Mouse (Mus musculus) right cerebral cortex, adult 18-20 months (tissue): ENCODE data around the gene Rnf169.
"Not testable (repeated sequence)": the region's sequence is repeated elsewhere in the genome, so short reads cannot be mapped to it uniquely, and the experiment has no call there.

ENCODE experiments used
- DNase-seq: peaks from one replicate; pipeline ENCODE4 v3.0.0; 2022; ENCODE audit warnings: mixed read lengths

Rnf169 gene

GRCm38 (mm10) chr7:99979081-99979480 lies 1.2 kb downstream of the Rnf169 start:
- DNase-seq: no peak

DNA sequence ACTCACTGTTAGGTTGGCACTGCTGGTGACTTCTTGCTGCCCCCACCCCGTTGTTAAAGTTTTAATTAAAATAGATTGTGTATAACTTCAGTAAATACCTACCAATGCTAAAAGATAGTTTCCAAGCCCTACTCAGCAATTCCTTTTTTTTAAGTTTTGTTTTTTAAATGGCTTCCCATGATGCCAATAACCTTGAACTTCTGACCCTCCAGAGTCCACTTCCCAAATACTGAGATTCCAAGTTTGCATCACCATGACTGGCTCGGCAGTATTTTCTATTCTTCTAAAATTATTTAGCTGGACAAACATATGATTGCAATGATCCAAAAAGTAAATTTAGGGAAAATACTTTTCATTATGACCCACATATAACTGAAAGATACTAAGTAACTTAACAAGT lies 2.2 kb downstream of the Rnf169 start:
- no peak for DNase-seq

GRCm38 (mm10) chr7:99975819-99976575 lies 4.3 kb downstream of the Rnf169 start:
- no peak for DNase-seq

GRCm38 (mm10) chr7:99974208-99974970 lies 5.9 kb downstream of the Rnf169 start:
- no peak for DNase-seq

DNA sequence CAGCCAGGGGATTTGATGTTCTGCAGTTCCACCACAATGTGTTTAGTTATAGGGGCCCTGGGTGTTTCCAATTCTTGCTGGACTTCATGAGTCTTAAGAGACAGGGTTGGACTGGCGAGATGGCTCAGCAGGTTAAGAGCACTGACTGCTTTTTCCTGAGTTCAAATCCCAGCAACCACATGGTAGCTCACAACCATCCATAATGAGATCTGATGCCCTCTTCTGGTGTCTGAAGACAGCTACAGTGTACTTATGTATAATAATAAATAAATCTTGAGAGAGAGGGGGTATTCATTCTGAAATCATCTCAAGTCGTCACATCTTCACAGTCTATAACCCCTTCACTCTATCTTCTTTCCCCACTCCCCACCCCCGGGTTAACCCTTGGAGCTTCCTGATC lies 7.3 kb downstream of the Rnf169 start:
- DNase-seq: not testable (repeated sequence)

- DNase-seq: no peak
Measured at GRCm38 (mm10) chr7:99971926-99972325, 8.3 kb downstream of the Rnf169 start.

DNA sequence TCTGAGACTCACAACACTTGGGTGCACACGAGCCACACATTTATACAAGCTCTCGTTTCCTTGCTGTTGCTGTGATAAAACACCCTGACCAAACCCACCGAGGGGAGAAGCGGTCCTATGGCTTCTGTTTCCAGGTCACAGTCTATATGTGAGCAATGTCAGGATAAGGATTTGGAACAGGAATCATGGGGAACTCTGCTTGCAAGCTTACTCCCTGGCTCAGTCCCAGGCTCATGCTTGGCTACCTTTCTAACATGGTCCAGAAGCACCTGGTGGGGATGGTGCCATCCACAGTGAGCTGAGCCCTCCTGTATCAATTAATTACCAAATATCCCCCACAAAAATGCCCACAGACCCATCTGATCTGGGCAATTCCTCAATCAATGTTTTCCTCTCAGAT lies 11.1 kb downstream of the Rnf169 start:
- no peak for DNase-seq

DNA sequence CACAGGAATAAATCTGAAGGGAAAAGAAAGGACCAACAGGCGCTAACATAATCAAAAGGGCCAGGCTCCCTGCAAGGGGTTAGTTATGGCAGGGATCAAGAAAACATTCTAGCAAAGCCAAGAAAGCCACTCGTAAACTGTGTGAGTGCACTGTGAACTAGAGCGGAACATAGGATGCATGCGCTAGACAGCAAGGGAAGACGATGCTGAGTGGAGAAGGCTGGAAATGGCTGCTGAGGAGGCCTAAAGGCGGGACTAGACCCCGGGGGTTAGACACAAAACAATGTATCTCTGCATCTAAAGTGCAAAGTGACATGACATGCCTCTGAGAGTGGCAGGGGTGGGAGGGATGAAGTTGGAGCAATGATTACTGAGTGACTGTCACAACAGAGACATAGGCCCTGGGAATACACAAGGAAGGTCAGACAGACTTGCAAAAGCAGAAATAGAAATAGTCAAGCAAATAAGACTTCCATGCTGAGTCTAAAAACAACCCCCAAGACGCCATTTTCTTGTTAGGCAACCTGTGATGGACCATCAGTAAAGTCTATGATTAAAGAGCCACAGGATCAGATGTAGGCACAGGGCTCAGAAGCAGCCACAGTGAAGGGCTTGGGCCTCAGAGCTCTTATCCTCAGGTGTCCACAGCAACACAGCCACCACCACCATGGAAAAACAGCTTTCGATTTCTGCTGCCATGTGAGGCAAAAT lies 14.1 kb downstream of the Rnf169 start:
- no peak for DNase-seq

DNA sequence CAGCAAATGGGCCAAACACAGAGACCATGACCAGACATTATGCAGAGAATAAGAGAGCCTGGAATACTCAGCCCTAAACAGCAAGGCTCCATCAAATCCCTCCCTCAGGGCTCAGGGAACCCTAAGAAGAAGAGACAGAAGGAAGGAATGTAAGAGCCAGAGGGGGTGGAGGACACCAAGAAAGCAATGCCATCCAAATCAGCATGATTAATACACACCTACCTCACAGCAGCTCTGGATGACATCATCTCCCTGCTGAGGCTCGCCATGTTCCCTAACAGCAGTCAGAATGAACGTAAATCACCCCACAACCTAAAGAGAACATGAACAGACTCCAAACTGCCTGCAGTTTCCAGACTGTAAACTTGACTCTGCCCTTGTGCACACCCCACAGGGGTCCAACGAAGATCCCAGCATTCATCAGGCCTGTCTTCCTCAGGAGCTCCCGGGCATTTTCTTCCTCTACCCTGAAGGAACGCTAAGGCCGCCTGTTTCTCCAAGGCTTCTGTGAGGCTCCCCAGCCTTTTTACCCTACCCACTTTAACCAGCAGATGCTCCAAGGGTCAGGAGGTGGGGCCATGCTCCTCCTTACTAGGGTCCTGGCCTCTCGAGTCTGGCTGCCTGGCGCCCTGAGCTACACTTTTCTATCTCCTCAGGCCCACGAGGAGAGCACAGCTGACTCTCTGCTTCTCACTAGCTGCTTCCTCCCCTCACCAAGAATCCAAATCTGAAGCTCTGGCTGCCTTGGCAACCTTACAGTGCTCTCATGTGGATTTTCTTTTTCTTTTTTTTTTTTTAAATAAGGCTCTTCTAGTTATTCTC lies 15.0 kb downstream of the Rnf169 start:
- peak; percentile 80 for DNase-seq

DNA sequence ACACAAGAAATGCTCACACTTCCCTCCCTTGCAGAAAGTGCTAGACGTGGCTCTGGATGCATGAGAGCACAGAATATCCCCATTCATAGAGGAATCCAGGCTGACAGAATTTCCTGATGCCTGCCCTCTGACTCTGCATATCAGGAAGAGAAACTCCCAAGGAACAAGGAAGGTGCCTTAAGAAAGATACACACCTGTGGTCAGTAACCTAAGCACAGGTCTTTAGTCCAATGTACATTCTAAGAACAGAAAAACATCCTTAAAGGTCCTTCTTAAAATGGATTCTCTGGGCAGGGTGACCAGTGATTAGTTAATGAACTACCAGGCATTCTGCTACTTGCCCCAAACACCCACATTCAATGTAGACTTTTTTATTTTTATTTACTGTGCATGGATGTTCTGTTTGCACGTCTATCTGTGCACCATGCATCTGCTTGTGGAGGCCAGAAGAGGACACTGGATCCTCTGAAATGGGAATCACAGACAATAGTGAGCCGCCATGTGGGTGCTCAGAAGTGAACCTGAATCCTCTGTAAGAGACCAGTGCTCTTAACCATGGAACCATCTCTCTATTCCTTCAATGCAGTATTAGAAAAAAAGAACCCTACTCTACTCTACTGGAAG lies 16.9 kb downstream of the Rnf169 start:
- DNase-seq: no peak

- no peak for DNase-seq
Measured at GRCm38 (mm10) chr7:99962536-99963236, 17.6 kb downstream of the Rnf169 start.

GRCm38 (mm10) chr7:99961518-99961917 lies 18.7 kb downstream of the Rnf169 start:
- DNase-seq: no peak

DNA sequence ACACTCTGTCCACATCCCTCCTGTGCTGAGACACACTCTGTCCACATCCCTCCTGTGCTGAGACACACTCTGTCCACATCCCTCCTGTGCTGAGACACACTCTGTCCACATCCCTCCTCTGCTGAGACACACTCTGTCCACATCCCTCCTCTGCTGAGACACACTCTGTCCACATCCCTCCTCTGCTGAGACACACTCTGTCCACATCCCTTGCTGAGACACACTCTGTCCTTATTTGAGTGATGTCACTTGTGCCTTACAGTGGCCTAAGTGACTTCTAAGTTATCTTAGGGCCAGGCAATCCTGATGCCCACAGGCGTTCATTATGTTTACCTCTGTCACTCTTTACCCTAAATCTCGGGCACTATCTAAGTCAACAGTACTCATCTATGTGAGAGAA lies 19.7 kb downstream of the Rnf169 start:
- not testable (repeated sequence) for DNase-seq

- no peak for DNase-seq
Measured at GRCm38 (mm10) chr7:99957226-99957965, 22.9 kb downstream of the Rnf169 start.

DNA sequence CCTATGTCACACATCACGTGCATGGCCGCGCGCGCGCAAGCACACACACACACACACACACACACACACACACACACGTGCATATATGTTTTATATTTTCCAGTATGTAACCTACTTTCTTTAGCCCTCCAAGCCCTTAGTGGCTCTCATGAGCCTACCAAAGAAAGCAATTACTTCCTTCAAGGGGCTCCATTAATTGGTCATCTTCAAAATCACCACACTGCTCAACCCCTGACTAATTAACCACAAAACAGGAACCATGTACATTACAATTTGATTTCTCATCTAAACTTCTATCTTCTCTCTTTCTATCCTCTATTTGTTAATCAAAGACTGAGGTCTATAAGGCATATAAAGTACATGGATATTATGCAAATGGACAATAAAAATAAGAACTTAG lies 24.2 kb downstream of the Rnf169 start:
- no peak for DNase-seq

GRCm38 (mm10) chr7:99954212-99954611 lies 26.0 kb downstream of the Rnf169 start:
- DNase-seq: no peak

DNA sequence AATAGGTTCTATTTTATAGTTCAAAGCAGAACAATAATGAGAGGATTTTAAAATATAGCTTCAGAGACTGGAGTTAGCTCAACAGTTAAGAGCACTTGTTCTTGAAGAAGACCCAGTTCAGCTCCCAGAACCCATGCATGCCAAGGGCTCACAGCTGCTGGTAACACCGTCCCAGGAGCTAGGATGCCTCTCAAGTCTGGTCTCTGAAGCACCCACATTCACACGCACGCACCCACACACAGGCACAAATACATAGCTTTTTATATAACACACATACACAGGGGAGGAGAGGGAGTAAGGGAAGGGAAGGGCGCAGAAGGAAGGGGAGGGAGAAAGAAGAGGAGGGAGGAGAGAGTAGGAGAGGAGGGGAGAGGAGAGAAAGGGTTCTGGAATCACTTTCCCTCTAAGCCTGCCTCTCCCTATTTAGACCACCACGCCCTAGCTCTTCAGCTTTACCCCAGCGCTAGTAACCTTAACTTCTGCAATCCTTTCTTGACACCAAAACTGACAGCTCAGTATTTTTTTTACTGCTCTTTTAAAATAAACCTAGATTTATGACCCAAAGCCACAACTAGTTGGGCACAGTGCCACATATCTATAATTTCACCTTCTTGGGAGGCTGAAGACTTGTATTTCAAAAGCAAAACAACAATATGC lies 26.7 kb downstream of the Rnf169 start:
- DNase-seq: peak; percentile 91

DNA sequence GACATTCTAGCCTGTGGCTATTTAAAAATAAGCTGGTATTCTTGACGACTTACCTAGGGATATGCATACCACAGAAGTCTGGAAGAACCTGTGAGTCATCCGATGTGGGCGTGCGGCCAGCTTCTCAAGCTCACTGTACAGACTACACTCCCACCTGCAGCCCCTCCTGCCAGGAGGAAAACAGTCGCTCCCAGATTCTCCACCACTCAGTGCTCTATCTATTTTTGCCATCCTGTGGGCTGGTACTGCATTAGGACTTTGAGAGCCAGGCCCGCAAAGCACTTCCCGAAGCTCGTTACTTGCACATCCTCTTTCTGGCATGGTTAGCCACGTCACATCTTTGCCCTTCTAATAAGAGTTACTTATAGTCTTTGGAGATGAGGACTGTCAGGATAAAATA lies 32.9 kb downstream of the Rnf169 start:
- peak; percentile 95 for DNase-seq

DNA sequence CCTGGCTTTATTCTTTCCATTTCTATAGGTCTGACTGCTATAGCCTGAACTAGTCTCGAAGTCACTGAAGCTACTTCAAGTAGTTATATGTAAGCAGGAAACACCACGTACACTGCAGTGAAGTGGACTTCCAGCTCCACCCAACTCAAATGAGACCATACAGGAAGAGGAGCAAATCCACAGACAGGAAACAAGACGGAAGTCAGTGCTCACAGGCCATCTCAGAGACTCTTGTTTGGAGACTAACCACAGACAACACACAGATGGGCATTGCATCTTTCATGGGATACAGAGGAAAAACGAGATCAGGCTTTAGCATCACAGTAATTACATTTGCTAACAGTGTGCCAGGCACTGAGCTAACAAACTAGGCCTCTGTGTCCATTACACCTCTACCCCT lies 33.9 kb downstream of the Rnf169 start:
- no peak for DNase-seq

DNA sequence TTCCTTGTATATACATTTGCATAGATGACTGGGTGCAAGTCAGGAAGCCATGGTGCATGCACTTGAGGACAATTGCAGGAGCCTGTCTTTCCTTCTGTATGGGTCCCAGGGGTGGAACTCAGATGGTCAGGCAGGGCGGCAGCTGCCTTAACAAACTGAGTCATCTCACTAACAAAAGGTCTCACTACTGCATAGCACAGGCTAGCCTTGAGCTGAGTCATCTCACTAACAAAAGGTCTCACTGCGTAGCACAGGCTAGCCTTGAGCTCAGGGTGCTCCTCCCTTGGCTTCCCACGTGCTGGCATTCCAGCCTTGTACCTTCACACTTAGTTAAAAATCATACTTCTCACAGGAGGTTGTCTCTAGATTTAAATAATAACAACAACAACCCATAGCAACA lies 34.3 kb downstream of the Rnf169 start:
- no peak for DNase-seq
